Mouse (Mus musculus) neural tube, embryonic 10.5 days (tissue): ENCODE data around the gene Nrp2.
A peak's percentile ranks its signal among the peaks of the same experiment; 100 is the strongest.

Experiments used
- DNase-seq: peaks from one replicate; pipeline ENCODE4 v3.0.0-alpha.2; 2017; ENCODE audit warnings: low spot score; ENCODE audit errors: extremely low spot score

Nrp2 gene

GRCm38 (mm10) chr1:62703158-62704116 lies at the start of gene Nrp2:
Nrp2 (plus strand) TSS chr1:62703285.
- DNase-seq: peak; percentile 87

- DNase-seq: no peak
Measured at GRCm38 (mm10) chr1:62654436-62654835, 48.6 kb upstream of the Nrp2 start.

GRCm38 (mm10) chr1:62664960-62665645 lies 38.0 kb upstream of the Nrp2 start:
- DNase-seq: no peak

GRCm38 (mm10) chr1:62665771-62666730 lies 37.0 kb upstream of the Nrp2 start:
- DNase-seq: no peak

- no peak for DNase-seq
Measured at GRCm38 (mm10) chr1:62666780-62667179, 36.3 kb upstream of the Nrp2 start.

GRCm38 (mm10) chr1:62678611-62679344 lies 24.3 kb upstream of the Nrp2 start:
- no peak for DNase-seq

GRCm38 (mm10) chr1:62679466-62679865 lies 23.6 kb upstream of the Nrp2 start:
- DNase-seq: no peak

- DNase-seq: peak; percentile 41
Measured at GRCm38 (mm10) chr1:62682456-62683385, 20.4 kb upstream of the Nrp2 start.

- DNase-seq: no peak
Measured at GRCm38 (mm10) chr1:62683498-62683897, 19.6 kb upstream of the Nrp2 start.

GRCm38 (mm10) chr1:62687511-62687910 lies 15.6 kb upstream of the Nrp2 start:
- no peak for DNase-seq

- no peak for DNase-seq
Measured at GRCm38 (mm10) chr1:62691175-62691574, 11.9 kb upstream of the Nrp2 start.

- no peak for DNase-seq
Measured at GRCm38 (mm10) chr1:62696312-62696982, 6.6 kb upstream of the Nrp2 start.

GRCm38 (mm10) chr1:62696983-62697341 lies 6.1 kb upstream of the Nrp2 start:
- DNase-seq: peak; percentile 40

- no peak for DNase-seq
Measured at GRCm38 (mm10) chr1:62697353-62697752, 5.7 kb upstream of the Nrp2 start.

GRCm38 (mm10) chr1:62699801-62700200 lies 3.3 kb upstream of the Nrp2 start:
- no peak for DNase-seq

GRCm38 (mm10) chr1:62701065-62701921 lies 1.8 kb upstream of the Nrp2 start:
- DNase-seq: peak; percentile 70

- peak; percentile 72 for DNase-seq
Measured at GRCm38 (mm10) chr1:62702743-62703142, 342 bp upstream of the Nrp2 start.
